Mouse (Mus musculus) midbrain, embryonic 16.5 days (tissue): ENCODE measurements around the gene Tnks2. TPM values are rescaled to one million over a fixed set of nuclear protein-coding genes. Genes with fewer than 3 reads are reported as not detected.
"Not testable (repeated sequence)": the region's sequence is repeated elsewhere in the genome, so short reads cannot be mapped to it uniquely, and the experiment has no call there.

Experiments
- ATAC-seq: fragments of 200-750 bp; cut with Nextera tagmentation; 2 replicates; pipeline ENCODE4 v1.8.0; 2017; ENCODE audit warnings: moderate TSS enrichment
- H3K27ac ChIP-seq: fragments of 300-500 bp; sonication (generic); 2 replicates; pipeline ENCODE4 v1.5.1; 2014; ENCODE audit warnings: mild to moderate bottlenecking, low read length, mixed read lengths
- H3K27me3 ChIP-seq: fragments of 300-500 bp; sonication (generic); 2 replicates; pipeline ENCODE4 v1.6.1; 2014; ENCODE audit warnings: low read depth, low read length, mixed read lengths; ENCODE audit not compliant: control insufficient read depth, insufficient read depth
- H3K36me3 ChIP-seq: fragments of 300-500 bp; sonication (generic); 2 replicates; pipeline ENCODE4 v1.6.1; 2014; ENCODE audit warnings: mild to moderate bottlenecking, low read length, moderate library complexity, mixed read lengths; ENCODE audit not compliant: control insufficient read depth, insufficient read depth
- H3K4me1 ChIP-seq: fragments of 300-500 bp; sonication (generic); 2 replicates; pipeline ENCODE4 v1.6.1; 2014; ENCODE audit warnings: mild to moderate bottlenecking, low read length, mixed read lengths; ENCODE audit not compliant: control insufficient read depth, insufficient read depth
- H3K4me2 ChIP-seq: fragments of 300-500 bp; sonication (generic); 2 replicates; pipeline ENCODE4 v1.6.1; 2014; ENCODE audit warnings: mild to moderate bottlenecking, low read length, mixed read lengths
- H3K4me3 ChIP-seq: fragments of 300-500 bp; sonication (generic); 2 replicates; pipeline ENCODE4 v1.5.1; 2014; ENCODE audit warnings: low read depth, mild to moderate bottlenecking, low read length, moderate library complexity, mixed read lengths
- H3K9ac ChIP-seq: fragments of 300-500 bp; sonication (generic); 2 replicates; pipeline ENCODE4 v1.6.1; 2014; ENCODE audit warnings: low read depth, low read length, mixed read lengths
- H3K9me3 ChIP-seq: fragments of 300-500 bp; sonication (generic); replicated peaks from 2 replicates; pipeline ENCODE4 v1.6.1; 2014; ENCODE audit warnings: mild to moderate bottlenecking, low read length, mixed read lengths; ENCODE audit not compliant: control insufficient read depth, poor library complexity, severe bottlenecking
- WGBS: fragments of 180-500 bp; shearing (Covaris S2); extraction: QIAGEN DNeasy Blood & Tissue Kit; methylation state at CpG from one replicate; pipeline ENCODE4 v1.1.7; 2014; 5-methylcytosine and 5-hydroxymethylcytosine counted together
- polyA plus RNA-seq: library from polyadenylated mRNA; unstranded; fragments of >200 nt; fragmentation: Nextera tagmentation; extraction: Ambion mirVana; gene quantifications from 2 replicates; pipeline ENCODE4 v1.2.1, GENCODE M21; 2015

The Tnks2 gene
- polyA plus RNA-seq, 1 experiment from 2014 or later, result 42.4 TPM

- Histone ChIP-seq H3K36me3 (no peaks in the 10 kb centered on the region), H3K9me3 (no peaks in the 10 kb centered on the region), H3K4me3 (no peak overlapping the region), H3K4me1 (peaks cover 5% of the 10 kb centered on the region; the same call in 1 of the 2 replicates), H3K27ac (no peak overlapping the region), H3K27me3 (no peaks in the 10 kb centered on the region), H3K4me2 (no peak overlapping the region), H3K9ac (no peak overlapping the region)
- ATAC-seq, result no peak
- 79% methylated on average over 6 of the region's 6 CpGs for WGBS
Observed at GRCm38 (mm10) chr19:36819199-36819598, 14.8 kb upstream of the Tnks2 start.

- Histone ChIP-seq H3K4me2 (no peak overlapping the region), H3K4me3 (no peak overlapping the region), H3K27me3 (no peaks in the 10 kb centered on the region), H3K36me3 (no peaks in the 10 kb centered on the region), H3K4me1 (peaks cover 3% of the 10 kb centered on the region; the same call in 1 of the 2 replicates), H3K9ac (no peak overlapping the region), H3K9me3 (no peaks in the 10 kb centered on the region), H3K27ac (no peak overlapping the region)
- 82% methylated on average over 4 of the region's 4 CpGs for WGBS
- ATAC-seq, result no peak
Observed at GRCm38 (mm10) chr19:36820469-36820868, 13.6 kb upstream of the Tnks2 start.

GRCm38 (mm10) chr19:36821301-36821700, 12.7 kb upstream of the Tnks2 start:
- H3K9ac ChIP-seq, H3K4me3 ChIP-seq, H3K27me3 ChIP-seq, ATAC-seq, H3K4me2 ChIP-seq, H3K27ac ChIP-seq, H3K9me3 ChIP-seq, H3K36me3 ChIP-seq, H3K4me1 ChIP-seq: not testable (repeated sequence)
- 86% methylated on average over 6 of the region's 6 CpGs for WGBS

GRCm38 (mm10) chr19:36822701-36823100, 11.3 kb upstream of the Tnks2 start:
- Histone ChIP-seq H3K4me1 (peaks cover 2% of the 10 kb centered on the region; the same call in 1 of the 2 replicates), H3K4me3 (no peak overlapping the region), H3K9ac (no peak overlapping the region), H3K9me3 (no peaks in the 10 kb centered on the region), H3K36me3 (no peaks in the 10 kb centered on the region), H3K27me3 (no peaks in the 10 kb centered on the region), H3K27ac (no peak overlapping the region), H3K4me2 (no peak overlapping the region)
- 96% methylated on average over 4 of the region's 4 CpGs for WGBS
- ATAC-seq, result no peak

GRCm38 (mm10) chr19:36827650-36828049, 6.4 kb upstream of the Tnks2 start:
- Histone ChIP-seq H3K4me1 (no peaks in the 10 kb centered on the region), H3K4me2 (no peak overlapping the region), H3K27ac (no peak overlapping the region), H3K9ac (no peak overlapping the region), H3K9me3 (no peaks in the 10 kb centered on the region), H3K27me3 (no peaks in the 10 kb centered on the region), H3K4me3 (no peak overlapping the region), H3K36me3 (no peaks in the 10 kb centered on the region)
- ATAC-seq, result no peak
- WGBS, result 96% methylated on average over 5 of the region's 5 CpGs

GRCm38 (mm10) chr19:36828322-36828721, 5.7 kb upstream of the Tnks2 start:
- ATAC-seq, result no peak
- Histone ChIP-seq H3K4me2 (no peak overlapping the region), H3K27me3 (no peaks in the 10 kb centered on the region), H3K9ac (no peak overlapping the region), H3K4me1 (peaks cover 6% of the 10 kb centered on the region), H3K9me3 (no peaks in the 10 kb centered on the region), H3K27ac (no peak overlapping the region), H3K36me3 (no peaks in the 10 kb centered on the region), H3K4me3 (no peak overlapping the region)
- 54% methylated on average over 8 of the region's 8 CpGs for WGBS

- H3K4me2 ChIP-seq, result peak overlapping the region; percentile 54
- no peaks in the 10 kb centered on the region for H3K36me3 ChIP-seq
- no peaks in the 10 kb centered on the region for H3K9me3 ChIP-seq
- H3K27ac ChIP-seq, result peak overlapping the region; percentile 95
- no peaks in the 10 kb centered on the region for H3K27me3 ChIP-seq
- peak; percentile 30; the same call in 1 of the 2 replicates for ATAC-seq
- H3K9ac ChIP-seq, result peak overlapping the region; percentile 64
- H3K4me1 ChIP-seq, result peaks cover 17% of the 10 kb centered on the region
- H3K4me3 ChIP-seq, result peak overlapping the region; percentile 83
- WGBS, result 5% methylated on average over 19 of the region's 19 CpGs
Observed at GRCm38 (mm10) chr19:36832951-36833787, 863 bp upstream of the Tnks2 start.

GRCm38 (mm10) chr19:36834532-36835431, 750 bp downstream of the Tnks2 start:
- Histone ChIP-seq H3K9ac (peak overlapping the region; percentile 95), H3K4me3 (peak overlapping the region; percentile 83), H3K27ac (peak overlapping the region; percentile 95), H3K4me2 (peak overlapping the region; percentile 77), H3K4me1 (peaks cover 17% of the 10 kb centered on the region), H3K9me3 (no peaks in the 10 kb centered on the region), H3K36me3 (0 out of 2 replicates have a peak, but pooled peaks cover 2% of the 10 kb centered on the region), H3K27me3 (no peaks in the 10 kb centered on the region)
- WGBS, result under 1% methylated on average over 52 of the region's 62 CpGs
- no peak for ATAC-seq
